Mouse (Mus musculus) bone marrow macrophage, adult 2 months (primary cell): Measurements from ENCODE around the gene Gpbar1.

ENCODE experiments used
- CTCF ChIP-seq: IDR thresholded peaks from 2 replicates; pipeline ENCODE4 v1.5.1; 2012; ENCODE audit warnings: low read depth, mild to moderate bottlenecking, low read length, moderate library complexity
- POLR2A ChIP-seq: IDR thresholded peaks from 2 replicates; pipeline ENCODE4 v1.6.1; 2012; ENCODE audit warnings: mild to moderate bottlenecking, low read depth, low read length, borderline replicate concordance

- TF ChIP-seq CTCF (no peak), POLR2A (no peak)
Observed at GRCm38 (mm10) chr1:74239618-74240017, 38.7 kb upstream of the Gpbar1 start.
